Mouse (Mus musculus) liver, adult (tissue): ENCODE measurements around the gene Armc9.

Source experiments
- GATA4 ChIP-seq: IDR thresholded peaks from 2 replicates; pipeline ENCODE4 v1.6.1; 2014; ENCODE audit warnings: mild to moderate bottlenecking, low read length; ENCODE audit not compliant: insufficient replicate concordance

Armc9 gene

DNA sequence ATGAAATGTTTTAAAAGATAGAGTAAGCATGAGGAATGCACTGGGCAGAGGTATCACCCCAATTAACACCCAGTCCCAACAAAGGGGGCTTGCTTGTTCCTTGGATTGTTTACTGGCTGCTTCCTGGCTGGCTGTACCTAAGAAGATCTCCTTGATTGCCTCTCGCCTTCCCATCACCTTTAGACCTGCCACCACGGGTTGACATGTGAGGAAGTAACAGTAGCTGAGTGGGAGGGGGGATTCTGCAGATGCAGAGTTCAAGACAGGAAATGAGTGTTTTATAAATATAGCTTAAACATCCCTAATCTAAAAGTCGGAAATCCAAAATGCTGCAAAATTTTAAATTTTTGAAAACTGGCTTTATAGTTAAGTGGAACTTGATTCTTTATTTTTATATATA, 110.5 kb downstream of the Armc9 start:
- TF ChIP-seq GATA4 = no peak

DNA sequence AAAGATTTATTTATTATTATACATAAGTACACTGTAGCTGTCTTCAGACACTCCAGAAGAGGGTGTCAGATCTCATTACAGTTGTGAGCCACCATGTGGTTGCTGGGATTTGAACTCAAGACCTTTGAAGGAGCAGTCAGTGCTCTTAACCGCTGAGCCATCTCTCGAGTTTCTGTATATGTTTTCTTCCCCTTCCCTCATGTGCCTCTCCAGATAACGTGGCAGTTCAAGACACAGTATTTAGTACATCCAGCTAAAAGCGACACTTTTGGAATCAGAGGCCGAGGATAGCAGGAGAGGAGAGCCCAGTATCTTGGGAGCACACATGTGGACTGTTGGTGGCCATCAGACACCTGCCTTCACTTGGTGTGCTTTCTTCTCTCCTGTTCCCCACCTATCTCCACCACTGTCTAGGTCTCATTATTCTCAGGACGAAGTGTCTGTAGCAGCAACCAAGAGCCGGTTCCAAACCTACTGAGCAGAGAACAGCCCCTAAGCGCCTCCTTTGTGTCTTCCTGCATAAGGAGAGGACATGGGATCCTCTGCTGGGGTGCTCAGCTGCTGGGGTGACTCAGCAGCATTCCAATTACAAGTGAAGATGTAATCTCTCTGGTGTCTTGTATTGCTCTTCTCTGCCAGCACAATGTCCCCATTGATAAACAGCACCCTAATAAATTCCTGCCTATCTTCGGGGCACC, 114.1 kb downstream of the Armc9 start:
- no peak for TF ChIP-seq GATA4

DNA sequence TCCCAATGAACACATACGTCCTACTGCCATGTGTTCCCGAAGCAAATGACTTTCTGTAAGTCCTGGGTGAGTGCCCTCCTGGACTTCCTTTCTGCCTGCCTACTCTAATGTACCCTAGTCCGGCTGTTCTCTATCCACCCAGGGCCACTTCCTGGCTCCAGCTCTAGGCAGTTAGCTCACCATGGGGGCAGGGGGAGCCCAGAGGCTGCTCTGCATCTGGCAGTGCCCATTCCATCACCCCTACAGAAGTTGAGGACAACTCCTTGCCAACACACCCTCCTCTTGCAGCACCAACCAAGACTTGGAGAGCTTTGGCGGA, 114.6 kb downstream of the Armc9 start:
- no peak for TF ChIP-seq GATA4

DNA sequence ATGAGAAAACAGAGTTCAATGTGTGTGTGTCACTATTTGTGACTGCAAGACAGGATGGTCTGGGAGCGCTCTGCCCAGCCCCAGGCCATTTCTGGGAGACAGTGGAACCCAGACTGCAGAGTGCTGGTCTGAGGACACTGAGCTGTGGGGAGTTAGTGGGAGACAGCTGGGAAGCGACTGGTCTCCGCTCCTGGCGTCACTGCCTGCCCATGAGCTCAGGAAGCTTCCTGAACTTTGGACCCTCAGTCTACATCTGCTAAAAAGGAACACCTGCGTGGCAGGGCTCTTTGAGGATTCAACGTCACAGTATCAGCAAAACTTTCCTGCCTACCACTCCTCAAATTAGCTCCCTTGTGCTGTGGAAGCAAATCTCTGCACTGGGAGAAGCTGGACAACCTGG, 117.1 kb downstream of the Armc9 start:
- TF ChIP-seq GATA4 = no peak

DNA sequence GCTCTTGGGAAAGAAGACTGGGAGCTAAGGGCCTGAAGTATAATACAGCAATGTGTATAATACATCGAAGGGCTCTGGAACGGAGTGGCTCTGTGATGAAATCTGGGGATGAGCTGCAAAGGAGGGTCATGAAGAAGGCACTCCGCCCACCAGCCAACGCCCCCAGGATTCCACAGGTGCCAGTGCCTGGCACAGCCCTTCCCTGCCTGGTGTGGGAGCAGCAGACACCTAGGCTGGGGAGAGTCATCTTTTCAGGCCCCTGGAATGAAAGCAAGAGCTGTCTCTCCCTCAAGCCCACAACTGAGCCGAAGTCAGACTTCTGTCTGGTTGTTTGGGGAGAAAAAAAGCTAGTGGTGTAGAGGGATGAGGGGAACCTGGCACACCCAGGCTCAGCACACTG, 122.5 kb downstream of the Armc9 start:
- TF ChIP-seq GATA4 = no peak

DNA sequence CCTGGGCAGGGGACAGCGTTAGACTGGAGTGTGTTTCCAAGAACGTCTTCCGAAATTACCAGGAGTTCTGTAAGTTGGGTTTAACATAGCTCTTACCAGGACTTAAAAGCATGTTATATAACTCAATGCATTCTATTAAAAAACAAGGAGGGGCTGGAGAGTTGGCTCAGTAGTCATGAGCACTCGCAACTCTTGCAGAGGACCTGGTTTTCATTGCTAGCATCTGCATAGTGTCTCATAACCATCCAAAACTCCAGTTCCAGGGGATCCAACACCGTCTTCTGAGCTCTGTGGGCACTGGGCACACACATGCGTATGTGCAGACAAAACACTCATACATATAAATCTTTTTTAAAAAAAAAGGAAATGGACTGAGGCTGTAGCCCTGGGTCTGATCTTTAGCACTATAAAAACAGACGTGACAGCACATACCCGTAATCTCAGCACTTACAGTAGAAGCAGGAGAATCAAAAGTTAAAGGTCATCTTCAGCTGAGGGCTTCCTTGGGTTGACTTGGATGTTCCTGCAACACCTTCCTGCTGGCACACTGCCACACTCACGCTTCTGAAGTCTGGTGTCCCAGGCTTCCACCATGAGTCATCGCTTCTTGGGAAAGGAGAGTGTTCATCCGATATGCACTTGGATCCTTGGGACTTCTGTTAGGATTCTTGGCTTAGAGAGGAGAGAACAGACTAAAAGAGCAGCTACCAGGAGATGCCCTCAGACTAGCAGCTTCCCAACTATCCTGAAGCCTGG, 127.4 kb downstream of the Armc9 start:
- TF ChIP-seq GATA4 = no peak

DNA sequence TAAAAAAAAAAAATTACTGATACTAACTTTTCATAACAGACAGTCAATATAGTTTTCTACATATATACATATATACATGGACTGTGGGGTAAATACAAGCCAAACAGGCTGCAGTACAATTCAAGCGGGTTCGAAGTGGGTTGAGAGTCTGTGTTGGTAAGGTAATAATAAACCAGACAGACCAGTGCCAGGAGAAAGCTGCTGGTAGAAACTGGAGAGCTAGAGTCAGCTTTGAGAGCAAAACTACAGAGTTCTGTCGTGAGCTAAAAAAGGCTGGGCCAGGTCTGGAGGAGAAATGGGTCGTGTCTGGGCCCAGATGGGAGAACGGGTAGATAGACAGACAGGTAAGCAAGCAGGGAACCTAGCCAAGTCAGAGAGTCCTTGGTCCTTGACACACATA, 129.5 kb downstream of the Armc9 start:
- no peak for TF ChIP-seq GATA4

DNA sequence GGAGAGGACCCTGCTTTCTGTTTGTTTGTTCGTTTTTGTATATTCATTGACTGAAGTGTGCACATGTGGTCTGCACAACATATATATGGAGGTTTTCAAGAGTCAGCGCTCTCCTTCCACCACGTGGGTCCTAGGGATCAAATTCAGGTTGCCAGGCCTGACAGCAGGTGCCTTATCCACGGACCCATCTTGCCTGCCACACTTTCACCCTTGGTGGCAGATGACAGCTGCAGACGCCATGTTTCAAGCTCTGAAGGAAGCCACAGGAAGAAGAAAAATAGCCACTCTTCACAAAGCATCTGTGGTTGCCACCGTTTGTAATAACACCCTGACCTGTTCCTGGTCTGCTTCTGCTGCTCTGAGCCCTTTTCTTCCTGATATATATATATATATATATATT, 130.7 kb downstream of the Armc9 start:
- TF ChIP-seq GATA4 = no peak

DNA sequence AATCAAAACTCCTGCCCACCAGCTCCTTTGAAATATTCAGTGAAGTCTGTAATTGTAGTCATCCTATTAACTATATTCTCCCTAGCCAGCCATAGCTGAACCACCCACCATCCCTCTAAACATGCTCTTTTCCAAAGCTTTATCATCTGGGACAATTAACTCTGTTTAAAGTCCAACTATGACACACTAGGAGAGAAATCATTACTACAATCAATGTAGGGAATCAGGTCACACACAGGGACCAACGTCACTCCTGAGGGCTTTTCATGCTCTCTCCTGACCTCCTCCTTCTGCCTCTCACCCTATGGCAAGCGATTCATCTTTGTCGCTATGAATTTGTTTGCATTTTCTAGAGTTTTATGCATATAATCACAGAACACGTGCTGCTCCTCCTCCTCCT, 132.9 kb downstream of the Armc9 start:
- TF ChIP-seq GATA4 = no peak

DNA sequence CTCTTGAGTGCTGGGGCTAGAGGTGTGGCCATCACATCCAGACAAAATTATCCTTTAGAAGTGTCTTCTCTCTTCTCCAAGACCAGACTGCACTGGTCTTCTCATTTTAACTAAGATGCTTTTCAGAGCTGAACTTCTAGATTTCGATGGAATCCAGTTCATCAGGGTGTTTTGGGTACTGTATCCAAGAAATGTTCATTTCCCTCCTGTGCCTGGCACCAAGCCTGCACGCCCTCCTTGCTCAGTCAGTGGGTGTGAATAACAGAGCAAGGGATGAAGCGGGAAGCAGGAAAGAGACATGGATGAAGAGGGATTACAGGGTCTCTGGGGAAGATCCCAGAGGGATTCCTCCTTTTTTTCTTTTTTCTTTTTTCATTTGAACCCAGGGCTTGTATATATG, 135.9 kb downstream of the Armc9 start:
- TF ChIP-seq GATA4 = no peak

DNA sequence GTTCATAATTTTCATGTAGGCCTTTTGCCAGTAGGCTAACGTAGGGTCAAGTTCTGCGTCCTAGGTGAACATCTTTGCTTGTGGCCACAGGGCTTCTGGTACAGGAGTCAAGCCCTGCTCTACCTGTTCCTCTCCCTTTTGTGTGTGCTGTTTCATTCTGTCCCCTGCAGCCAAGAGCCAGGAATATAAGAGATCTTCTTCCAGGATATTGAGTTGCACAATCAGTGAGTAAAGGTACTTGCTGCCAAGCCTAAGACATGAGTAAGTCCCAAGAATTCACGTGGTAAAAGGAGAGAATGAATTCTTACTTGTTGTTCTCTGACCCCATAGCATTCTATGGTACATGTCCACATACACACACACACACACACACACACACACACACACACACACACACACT, 138.5 kb downstream of the Armc9 start:
- TF ChIP-seq GATA4 = no peak

DNA sequence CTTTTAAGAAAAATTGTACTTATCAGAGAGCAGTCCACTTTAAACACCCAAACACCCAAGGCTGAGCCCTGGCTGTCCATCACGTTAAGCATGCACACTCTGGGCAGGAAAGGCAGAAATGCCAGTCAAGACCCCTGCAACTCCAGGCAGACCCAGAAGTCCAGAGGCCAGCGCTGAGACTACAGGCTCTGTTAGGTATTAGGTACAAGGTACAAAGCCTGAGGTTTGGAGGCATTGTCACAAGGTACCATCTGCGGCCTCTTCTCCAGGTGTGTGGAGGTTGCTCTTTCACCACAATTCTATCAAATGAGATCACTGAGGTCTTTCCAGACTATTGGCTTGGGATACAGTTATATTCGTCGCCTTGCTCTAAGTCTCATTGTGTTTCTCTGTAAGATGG, 139.3 kb downstream of the Armc9 start:
- no peak for TF ChIP-seq GATA4

DNA sequence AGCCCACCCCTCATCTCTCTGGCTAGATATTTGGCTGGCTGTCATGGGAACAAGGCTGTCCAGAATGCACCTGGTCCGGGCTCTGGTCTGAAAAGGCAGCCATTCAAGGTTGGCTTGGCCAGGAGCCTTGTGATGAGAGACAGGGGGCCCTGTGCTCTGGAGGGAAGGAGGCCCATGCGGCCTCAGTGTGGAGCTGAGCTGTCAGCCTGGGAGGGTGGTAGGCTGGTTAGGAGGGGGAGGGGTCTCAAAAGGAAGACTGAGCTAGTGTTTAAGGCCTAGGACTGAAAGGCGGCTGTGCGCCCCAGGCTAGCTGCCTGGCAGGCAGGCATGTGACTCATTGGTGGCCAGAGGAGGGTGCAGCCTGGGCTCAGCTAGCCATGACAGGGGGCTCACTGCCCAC, 139.9 kb downstream of the Armc9 start:
- TF ChIP-seq GATA4 = no peak

DNA sequence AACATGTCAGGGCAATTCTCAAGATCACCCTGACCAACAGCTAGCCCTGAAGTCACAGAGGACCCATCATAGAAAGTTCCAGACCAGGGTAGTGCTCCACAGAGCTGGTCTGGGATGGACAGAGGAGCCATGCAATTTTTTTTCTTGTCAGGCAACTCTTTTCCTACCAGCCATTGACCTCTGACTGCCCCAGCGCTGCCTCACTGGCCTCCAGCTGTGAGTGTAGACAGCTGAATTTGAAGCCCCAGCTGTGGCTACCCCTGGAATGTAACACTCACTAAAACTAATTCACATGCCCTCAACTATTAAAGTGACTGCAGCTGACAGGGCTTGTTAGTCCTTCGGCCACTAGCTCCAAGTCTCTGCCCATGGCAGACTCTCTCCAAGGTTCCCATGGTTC, 145.5 kb downstream of the Armc9 start:
- TF ChIP-seq GATA4 = no peak

DNA sequence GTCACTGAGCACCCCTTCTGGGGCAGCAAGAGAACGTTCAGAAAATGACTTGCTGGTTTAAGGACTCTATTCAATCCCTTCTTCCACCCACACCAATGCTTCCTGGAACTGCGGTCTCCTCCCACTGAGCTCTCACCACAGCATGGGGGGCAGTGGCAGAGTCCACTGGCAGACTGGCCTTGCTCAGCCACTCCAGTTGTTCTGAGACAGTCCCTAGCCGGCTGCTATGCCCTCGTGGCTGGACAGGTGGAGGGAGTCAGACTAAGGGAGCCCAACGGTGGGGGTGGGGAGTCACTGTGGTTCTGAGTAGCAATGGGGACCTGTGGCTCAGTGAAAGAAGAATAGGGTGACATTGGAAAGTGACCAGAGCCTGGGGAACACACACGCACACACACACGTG, 146.2 kb downstream of the Armc9 start:
- no peak for TF ChIP-seq GATA4

DNA sequence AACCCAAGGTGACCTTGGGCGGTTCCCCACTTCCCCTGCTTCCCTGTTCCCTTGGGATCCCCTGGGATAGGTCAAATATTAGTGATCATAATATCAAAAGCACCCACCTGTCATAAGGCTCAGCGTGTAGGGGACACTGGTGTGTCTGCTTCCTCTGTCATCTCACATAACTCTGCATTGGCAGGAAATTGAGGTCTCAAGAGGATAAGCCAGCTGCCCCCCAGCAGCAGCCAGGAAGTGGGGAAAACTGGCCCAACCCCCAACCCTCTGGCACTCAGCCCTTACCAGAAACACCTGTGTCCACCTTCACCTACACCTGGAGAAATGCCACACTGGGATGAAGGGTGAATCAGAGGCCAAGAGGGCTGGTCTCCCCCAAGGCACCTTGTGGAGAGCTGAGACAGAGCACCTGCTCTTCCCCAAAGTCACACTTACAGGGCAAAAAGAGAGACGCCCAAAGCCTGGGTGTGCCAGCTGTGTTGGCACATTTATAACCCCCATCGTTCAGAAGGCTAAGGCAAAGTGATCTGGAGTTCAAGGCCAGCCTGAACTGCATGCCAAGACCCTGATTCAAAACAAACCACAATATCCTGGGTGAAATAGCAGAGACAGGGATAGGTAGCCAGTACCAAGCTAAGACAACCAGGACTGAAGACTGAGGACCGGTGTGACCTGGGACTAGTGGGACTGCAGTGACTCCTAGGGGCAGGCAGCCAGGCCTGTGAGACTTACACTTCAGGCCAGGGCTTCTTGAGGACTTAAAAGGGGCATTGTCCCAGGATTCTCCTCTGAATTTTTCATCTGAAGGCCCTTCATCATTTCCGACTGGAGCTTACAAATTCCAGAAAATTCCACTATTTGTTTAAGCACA, 146.9 kb downstream of the Armc9 start:
- no peak for TF ChIP-seq GATA4
